Mouse (Mus musculus) fat pad, adult 2 months (tissue): ENCODE results near the gene Upp2.

Experiments
- DNase-seq: peaks from one replicate; pipeline ENCODE4 v3.0.0-alpha.2; 2011; ENCODE audit warnings: low read depth, low spot score; ENCODE audit errors: extremely low read depth

The Upp2 gene

DNA sequence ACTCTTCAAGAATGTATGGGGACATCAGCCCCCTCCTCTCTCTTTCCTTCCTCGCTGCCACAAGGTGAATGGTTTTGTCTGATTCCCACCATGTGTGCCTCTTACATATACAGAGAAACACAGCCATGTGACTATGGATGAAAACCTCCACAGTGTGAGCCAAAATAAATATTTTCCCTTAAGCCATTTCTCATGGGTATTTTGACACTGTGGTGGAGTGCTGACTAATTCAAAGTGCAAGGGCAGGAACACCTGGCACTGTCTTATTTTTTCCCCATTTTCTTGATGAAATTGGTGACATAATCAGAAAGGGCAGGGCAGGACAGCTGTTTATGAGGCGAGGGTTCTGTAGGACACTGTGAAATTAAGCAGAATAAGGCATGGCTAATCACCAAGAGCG, 176.3 kb downstream of the Upp2 start:
- peak; percentile 36 for DNase-seq

DNA sequence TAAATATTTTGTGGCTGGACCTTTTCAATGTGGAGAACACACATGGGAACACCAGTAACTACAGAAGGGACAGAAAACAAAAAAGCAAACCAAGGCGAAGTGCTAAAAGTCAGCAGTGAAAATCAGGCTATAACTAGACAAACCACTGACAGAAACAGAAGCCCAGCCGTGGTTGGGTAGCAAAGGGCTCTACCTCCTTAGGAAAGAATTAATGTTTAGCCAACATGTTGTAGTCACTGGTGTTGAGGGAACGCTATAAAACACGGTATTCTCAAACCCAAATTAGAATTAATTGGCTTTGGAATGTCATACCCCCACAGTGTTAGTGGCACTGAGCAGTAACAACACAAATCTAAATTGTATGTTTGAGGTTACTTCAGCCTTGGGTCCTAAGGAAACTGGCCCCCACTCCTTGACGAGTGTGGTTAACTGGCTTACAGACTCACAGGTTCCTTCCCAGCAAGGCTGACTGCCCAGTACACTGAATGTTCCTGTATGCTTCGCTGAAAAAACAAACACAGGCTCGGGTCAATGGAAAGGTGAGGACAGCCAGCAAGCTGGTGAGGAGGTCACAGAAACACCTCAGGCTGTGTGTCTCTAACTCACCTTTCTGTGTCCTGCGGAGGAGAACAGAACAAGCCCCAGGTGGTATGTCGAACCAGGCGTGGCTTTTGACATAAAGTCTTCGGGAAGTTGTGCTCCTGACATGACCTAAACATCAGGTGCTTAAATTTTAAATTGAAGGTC, 180.6 kb downstream of the Upp2 start:
- no peak for DNase-seq

DNA sequence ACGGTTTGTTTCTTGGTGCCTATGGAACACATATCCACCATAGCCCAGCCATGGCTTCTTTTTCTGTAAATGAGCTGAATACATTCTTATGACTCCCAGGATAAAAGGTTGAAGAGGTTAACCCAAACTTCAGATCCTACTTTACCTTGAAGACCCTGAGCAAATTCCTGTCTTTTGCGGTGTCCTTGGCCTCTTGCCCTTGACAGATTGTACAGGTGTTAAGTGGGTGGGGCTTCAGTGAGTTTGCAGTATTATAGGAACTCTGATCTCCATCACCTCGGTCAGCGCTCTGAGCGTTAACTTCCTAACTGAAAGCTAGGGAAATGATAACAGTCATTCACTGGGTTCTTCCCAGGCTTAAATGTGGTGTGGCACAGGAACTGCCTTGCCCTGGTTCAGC, 181.2 kb downstream of the Upp2 start:
- no peak for DNase-seq

DNA sequence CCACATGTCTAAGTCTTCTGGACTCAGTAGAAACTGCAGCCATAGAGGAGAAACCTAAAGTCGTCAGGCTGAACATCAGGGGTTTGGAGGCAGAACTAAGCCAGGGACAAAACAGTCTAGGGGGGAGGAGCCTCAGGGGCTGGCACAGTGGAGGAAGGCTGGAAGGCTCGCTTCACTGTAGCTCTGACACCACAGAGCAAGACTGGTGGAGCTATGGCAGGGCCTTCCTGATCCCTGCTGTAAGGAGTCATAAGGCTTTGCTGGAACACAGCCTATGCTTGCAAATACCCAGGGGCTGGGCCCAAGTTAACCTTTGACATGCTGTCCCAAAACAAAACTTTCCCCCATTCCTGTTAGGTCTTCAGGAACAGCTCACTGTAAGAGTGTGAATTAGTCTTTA, 185.8 kb downstream of the Upp2 start:
- no peak for DNase-seq

DNA sequence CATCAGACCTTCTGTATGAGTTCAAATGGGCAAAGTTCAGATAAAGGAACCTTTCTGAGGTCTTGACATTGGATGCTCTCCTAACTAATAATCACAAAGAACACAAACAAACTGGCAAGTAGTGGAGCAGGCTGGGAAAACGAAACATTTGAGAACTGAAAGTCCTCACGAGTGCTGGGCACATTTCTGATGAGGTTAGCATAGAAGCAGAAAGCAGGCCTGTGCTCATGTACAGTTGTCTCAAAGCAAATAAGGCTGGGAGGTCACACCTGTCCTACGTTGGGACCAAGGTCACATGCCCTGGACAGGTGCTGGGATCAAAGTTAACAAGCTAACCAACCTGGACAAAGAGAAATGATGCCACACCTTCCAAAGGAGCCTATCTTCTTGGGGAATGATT, 187.6 kb downstream of the Upp2 start:
- no peak for DNase-seq

DNA sequence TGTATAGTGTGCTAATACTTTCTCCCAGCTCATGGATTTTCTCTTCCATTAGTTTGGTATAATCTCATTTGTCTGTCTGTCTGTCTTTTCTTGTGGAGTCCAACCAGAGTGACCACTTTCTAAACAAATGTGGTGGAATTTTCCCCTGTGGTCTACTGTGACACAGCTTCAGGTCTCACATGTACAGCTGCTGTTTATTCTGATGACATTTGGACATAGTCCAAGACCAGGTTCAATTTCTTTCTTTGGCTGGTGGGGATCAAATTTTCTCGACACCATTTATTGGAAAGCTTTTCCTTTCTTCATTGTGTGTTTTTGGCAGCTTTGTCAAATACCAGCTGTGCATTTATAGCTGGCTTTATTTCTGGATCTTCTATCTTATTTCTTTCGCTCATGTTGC, 191.0 kb downstream of the Upp2 start:
- no peak for DNase-seq

DNA sequence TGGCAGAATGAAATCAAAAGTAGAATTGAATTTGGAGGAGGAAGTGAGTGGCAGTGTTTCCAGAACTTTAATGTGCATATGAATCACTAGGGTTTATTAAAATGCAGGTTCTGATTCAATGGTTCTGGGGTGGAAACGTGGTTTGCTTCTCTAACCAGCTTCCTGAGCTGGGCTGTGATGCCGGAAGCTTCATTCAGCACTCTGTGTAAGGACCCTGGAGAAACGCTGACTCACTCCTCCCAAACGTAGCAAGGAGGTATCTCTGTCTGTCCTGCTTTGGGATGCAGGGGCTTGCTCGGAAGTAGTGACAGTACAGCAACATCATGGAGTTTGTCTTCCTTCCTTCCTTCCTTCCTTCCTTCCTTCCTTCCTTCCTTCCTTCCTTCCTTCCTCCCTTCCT, 192.6 kb downstream of the Upp2 start:
- no peak for DNase-seq

DNA sequence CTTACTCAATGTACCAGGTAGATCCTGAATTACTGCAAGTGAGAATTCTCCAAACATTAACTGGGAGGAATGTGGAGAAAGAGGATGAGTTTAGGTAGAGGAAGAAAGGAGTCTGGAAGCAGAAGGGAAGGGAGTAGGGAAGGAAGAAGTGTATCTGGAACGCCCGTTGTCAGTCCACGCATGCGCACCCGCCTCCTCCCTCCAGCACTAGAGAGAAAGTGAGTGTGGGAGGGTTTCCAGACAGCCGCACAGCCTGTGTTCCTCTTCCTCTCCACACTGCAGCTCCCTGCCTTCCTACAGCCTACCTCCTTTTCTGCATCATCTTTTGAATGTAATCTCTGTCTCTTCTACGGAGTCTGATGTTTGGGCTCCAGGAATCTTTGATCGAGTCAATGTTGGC, 198.0 kb downstream of the Upp2 start:
- DNase-seq: no peak

DNA sequence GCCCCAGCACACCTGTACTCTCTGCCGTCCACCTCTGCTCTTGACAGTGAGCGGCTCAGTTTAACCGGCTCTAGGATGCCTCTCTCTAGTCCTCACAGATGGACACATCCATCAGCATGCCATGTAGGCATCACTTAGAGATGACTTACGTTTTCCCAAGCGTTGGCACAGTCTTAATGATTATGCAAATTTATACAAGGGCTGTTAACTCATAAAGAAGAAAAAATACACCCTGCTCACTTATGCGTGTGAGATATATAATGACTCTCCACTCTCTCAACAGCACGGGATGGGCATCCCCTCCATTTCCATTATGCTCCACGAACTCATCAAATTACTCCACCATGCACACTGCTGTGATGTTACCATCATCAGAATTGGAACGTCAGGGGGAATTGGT, 206.7 kb downstream of the Upp2 start:
- no peak for DNase-seq

DNA sequence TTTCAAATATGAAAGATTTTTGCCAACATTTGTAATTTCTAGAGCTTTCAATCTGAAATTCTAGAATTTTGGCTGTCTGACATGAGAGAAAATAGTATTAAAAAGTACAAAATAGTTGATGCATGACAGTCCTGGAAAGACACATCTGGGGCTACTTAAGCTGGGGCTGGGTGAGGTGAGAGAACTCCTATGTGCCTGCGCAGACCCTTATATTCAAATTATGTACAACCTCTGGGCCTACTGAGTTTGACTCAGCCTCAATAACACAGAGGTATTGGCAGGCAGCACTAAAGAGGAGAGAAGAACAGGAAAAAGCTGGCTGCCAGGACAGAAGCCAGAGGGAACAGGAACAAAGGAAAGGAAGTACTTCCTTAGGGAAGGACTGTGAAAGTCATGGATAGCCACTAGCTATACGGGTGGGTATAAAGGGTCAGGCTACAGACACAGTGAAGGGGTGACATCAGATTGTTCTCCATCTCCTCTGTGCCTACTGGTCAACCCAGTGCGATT, 211.9 kb downstream of the Upp2 start:
- no peak for DNase-seq

DNA sequence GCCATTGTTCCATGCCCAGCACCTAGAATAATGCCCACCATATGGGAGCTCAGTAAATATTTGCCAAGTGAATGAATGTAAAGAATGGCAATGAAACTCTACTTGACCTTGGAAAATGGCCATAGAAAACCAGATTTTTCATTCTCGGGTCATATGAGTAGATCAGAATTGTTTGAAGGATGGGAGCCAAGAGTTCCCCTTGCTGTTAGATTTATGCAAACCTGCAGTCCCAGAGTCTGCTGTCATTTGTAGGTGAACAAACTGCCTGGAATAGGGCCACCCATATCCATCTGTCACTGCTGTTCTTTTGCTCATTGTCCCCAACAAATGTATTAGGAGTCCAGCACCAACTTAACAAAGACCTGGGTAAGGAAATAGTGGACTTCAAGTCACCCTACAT, 216.4 kb downstream of the Upp2 start:
- no peak for DNase-seq

DNA sequence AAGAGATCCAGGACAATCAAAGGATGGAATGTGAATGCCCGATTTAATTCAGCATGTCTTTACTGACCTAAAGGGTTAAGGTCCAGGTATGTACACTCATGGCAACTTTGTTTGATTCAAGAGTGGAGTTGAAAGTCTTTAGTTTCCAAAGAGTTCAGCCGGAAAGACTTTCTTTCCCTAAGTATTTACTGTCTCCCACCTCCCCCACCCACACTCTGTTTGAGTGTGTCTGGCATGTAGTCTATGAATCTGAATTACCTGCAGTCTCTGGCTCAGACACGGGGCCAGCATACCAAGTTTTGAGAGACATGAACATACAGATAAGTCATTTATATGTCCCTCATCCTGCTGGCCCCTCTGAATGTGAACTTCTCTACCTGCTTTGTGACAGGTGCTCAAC, 219.1 kb downstream of the Upp2 start:
- DNase-seq: no peak

DNA sequence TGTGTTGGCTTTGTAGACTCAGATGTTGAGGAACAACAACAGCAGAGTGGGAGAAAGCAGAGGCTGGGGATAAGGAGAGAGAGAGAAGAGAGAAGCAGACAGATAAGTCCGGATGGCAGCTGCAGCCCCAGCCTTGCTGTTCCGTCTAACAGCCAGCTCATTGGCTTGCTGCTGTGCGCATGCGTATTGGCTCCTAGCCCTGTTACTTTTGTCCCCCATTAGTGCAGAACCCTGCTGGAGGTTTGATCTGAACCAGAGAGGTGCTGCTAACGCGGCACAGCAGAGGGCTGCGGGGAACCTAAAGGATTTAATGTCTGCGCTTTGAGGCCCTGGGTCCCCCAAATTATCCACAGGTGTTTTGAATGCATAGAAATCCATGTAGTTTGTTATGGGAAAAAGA, 219.6 kb downstream of the Upp2 start:
- no peak for DNase-seq

DNA sequence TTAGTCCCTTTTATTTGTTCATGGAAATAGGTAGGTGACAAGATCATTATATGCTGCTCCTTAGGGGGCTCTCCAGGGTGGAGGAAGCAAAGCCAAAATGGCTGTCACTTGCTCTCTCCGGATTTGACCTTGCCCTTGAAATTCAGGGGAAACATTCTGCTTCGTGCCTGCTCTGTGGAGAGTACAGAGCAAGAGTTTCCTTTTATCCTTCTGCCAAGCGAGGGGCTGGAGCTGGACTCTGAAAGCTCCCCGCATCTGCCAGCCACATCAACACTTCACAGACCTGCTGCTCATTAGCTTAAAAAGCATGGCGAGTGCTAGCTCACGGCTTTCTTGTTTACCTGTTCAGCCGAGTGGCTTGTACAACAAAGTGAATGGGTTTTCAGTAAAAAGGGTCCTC, 220.3 kb downstream of the Upp2 start:
- no peak for DNase-seq

DNA sequence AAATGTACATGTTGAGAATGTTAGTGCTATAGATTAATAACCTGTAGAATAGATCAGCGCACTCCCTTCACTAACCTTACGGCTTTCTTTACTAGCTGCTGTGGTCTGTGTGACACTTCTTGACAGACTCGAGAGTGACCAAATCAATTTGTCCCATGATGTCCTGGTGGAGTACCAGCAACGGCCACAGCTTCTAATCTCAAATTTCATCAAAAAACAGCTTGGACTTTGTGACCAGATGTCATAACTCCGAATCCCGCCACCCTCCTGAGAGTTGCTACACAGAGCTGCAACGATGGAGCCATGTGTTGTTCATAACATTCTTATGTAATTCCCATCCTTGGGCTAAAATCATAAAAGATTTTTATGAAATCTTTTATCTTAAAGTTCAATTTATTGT, 222.8 kb downstream of the Upp2 start:
- DNase-seq: no peak

DNA sequence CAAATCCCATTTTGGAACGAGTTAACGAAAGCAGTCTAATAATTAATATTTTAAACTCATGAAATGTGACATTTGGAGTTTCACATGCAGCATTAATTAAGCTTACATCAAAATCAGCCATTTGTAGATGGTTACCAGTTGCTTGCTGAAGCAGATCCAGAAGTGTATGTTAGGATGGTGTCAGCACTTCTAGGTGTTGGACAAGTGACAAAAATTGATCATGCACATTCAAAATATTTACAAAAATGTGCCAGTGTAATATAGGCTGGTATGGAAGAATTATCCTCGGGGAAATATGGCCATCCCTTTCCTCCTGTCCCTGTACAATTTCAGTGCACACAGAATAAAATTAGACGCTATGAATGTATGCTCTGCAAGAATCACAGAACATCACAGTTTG, 223.3 kb downstream of the Upp2 start:
- DNase-seq: no peak

DNA sequence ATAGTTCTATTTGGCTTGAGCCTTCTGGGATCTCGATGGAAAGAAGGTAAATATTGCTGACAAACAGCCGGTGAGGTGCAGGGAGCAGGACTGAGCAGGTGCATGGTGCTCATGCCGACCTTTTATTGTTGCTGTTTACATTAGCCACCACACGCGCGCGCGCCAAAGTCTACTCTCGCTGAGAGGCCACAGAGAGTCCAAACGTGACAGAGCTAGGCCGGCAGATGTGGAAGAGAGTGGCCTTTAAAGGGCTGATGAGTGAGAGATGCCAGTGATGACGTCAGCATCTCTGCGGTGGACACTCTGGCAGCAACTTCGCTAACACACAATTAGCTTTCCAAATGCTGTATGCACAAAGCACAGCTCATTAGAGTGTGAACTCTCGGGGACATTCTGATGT, 227.4 kb downstream of the Upp2 start:
- DNase-seq: no peak

DNA sequence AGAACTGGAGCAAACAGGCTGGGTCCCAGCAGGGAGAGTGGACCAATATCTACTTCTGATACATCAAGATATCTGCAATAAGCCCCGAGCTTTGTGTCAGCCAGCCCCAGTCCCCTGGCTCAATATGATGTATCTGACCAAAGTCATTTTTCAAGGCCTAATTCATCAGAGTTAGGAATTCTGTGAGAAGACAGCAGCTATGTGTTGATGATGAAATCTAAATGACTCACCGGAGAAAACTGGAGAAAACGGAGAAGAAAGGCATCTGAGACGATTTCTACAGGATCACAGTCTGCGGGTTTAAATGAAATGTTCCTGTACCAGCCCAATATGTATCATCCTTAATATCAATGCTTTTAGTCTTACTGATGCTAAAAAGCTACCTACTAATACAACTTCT, 228.3 kb downstream of the Upp2 start:
- no peak for DNase-seq

DNA sequence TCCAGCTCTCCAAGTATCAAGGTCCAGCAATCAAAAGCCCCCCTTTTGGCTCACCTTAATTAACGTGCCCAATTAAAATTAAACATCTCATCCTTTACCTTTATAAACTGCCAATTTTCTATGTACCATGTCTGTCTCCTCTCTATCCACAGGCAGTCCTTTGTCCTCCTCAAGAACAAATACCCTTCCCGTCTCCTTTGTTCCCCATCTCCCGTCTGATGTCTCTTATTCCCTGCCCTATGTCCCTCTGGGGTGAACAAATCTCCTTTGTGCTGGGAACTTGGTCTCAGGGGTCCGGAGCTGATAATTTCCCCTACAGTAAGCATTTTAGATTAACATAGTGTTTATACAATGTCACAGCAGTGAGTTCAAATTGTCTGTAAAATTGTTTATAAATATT, 230.4 kb downstream of the Upp2 start:
- DNase-seq: no peak

DNA sequence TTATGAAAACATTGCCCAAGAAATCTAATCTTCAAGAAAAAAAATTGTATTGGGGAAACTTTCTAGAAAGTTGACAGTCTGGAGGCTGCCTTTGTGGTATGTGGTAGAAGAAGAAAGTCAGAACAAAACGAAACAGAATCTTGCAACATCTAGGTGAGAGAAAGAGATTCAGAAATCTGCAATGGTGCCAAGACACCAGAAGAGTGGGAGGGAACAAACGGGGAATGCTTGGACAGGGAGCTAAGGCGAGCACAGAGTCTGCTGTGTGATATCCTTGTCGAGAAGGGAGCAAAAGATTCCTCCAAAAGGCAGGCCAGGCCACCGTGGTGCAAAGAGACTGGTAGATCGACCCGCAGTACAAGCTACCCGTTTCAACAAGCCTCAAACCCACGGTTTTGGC, 232.0 kb downstream of the Upp2 start:
- DNase-seq: peak; percentile 10

DNA sequence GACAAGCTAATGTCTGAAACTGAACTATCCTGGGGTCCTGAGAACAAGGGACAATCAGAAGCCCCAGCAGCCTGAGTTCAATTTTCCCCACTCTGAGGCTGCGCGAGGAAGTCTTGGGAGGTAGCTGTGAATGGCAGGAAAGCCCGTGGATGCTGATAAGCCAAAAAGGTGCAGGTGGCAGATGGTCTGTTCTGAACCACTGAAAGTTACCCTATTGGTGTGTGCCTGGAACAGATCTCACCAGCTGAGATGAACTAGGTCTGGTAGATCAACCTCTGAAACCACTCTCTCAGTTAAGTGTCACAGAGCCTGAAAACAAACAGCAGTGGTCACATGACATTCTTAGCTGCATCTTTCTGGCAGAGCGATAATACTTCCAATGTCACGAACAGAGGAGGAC, 232.5 kb downstream of the Upp2 start:
- DNase-seq: no peak

DNA sequence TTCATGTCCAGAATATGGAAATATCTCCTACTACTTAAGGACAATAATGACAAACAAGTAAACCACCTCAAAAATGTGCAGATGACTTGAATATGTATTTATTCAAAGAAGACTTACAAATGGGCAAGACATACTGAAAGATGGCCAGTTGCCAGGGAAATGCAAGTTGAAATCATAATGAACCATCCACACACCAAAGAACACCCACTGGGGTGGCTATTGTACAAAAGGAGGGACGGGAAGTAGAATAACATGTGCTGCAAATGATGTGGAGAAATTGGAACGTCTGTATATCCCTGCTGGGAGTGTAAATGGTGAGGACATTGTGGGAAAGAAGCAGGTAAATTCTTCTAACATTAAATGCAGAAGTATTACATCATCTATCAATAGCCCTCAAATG, 245.8 kb downstream of the Upp2 start:
- DNase-seq: no peak

DNA sequence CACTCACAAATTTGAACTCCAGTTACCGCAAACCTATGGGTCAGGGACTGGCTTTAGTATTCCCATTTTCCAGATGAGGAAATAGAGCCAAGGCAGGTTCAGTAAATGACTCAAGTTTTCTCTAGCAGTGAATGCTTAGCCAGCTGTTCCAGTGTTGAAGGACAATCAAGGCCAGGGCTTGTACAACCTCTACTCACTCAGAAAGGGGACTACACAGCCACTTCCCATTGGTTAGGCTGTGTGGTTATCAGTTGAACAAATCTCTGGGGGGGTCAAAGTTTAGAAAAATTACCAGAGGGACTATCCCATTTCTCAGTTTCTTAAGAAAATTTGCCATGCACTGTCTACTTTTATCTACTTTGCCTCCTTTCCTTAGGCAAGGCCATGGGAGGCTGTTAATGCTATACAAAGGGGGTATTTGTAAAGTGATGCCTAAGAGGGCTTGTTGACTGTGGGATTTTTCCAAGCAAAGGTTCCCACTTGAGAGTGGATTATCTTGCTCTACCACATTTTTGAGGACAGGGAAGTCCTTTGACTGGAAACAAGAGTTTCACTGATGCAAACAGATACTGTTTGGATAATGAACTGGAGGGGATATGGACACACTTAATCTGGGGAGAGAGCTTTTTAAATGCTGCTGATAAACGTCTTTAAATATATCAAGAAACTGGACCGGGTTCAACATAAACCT, 262.0 kb downstream of the Upp2 start:
- DNase-seq: peak; percentile 10
